In the genomic region with DNA sequence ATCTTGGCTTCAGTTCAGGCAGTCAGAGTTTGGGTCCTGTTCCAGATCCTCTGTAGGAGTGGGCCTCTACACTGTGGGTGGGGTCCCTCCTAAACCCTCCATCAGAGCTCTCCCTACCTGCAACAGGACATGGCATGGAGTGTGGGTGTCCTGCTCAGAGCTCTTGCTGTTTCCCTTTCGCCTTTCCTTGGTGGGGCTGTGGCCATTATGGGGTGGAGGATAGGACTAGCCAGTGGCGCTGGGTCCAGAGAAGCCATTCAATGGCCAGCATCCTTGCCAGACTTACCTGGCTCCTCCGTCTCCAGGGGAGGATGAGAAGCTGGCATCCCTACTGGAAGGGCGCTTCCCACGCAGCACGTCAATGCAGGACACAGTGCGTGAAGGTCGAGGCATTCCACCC, we compare ENCODE assay signal across 8 mouse cellular contexts. TPM values are rescaled to one million over a fixed set of nuclear protein-coding genes. Genes with fewer than 3 reads are reported as not detected.
DNase-seq lines count a peak whose midpoint lies in the region; ATAC-seq and TF ChIP-seq lines count a peak whose summit lies in the region.
"Had no signal": no experiment of that assay in that cellular context is flagged by ENCODE, and none has a peak within 500 bp of the region (broad histone marks: within the 10 kb centered on the region; RNA-seq: fewer than 3 reads in every experiment).

No protein-coding gene starts in this region.

- H3K27me3 ChIP-seq in kidney, postnatal 0 days (ENCODE audit: insufficient read depth, low read length): peaks cover 4% of the 10 kb centered on the region; the same call in 1 of the 2 replicates
- H3K27me3 ChIP-seq in forebrain, embryonic 10.5 days (ENCODE audit: poor library complexity, severe bottlenecking): peaks cover 47% of the 10 kb centered on the region
- peaks cover 25% of the 10 kb centered on the region for H3K27me3 ChIP-seq in hindbrain, embryonic 12.5 days
- H3K27me3 ChIP-seq in midbrain, embryonic 15.5 days (replicated peaks): no peaks in the 10 kb centered on the region

- no peak for ATAC-seq in kidney, postnatal 0 days (replicated peaks; ENCODE audit: low FRiP score, low read depth)
- ATAC-seq in hindbrain, embryonic 12.5 days (ENCODE audit: low FRiP score): no peak
- ATAC-seq in midbrain, embryonic 15.5 days (replicated peaks): no peak

- no peak overlapping the region; the same call in 1 of the 2 replicates for H3K4me3 ChIP-seq in kidney, postnatal 0 days (replicated peaks; ENCODE audit: low read depth, low read length)
- H3K4me3 ChIP-seq in forebrain, embryonic 10.5 days: peak overlapping the region; percentile 50
- peak overlapping the region; percentile 24 for H3K4me3 ChIP-seq in hindbrain, embryonic 12.5 days
- H3K4me3 ChIP-seq in midbrain, embryonic 15.5 days: no peak overlapping the region

- WGBS in kidney, postnatal 0 days: 60% methylated on average over 8 of the region's 8 CpGs
- 49% methylated on average over 8 of the region's 8 CpGs for WGBS in forebrain, embryonic 10.5 days
- WGBS in hindbrain, embryonic 12.5 days: 60% methylated on average over 8 of the region's 8 CpGs
- 43% methylated on average over 8 of the region's 8 CpGs for WGBS in midbrain, embryonic 15.5 days

- TF ChIP-seq CTCF in kidney, postnatal 0 days (IDR thresholded peaks at IDR 0.05; ENCODE audit: low read depth): no peak

- 0 out of 2 replicates have a peak, but pooled peaks cover 7% of the 10 kb centered on the region for H3K36me3 ChIP-seq in kidney, postnatal 0 days (ENCODE audit: insufficient read depth, low read length)
- H3K36me3 ChIP-seq in forebrain, embryonic 10.5 days (replicated peaks): peaks cover 32% of the 10 kb centered on the region
- H3K36me3 ChIP-seq in hindbrain, embryonic 12.5 days: peaks cover 29% of the 10 kb centered on the region
- peaks cover 11% of the 10 kb centered on the region; the same call in 1 of the 2 replicates for H3K36me3 ChIP-seq in midbrain, embryonic 15.5 days (replicated peaks)

- H3K4me2 ChIP-seq in kidney, postnatal 0 days (ENCODE audit: low read length): peak overlapping the region; percentile 59
- H3K4me2 ChIP-seq in hindbrain, embryonic 12.5 days (replicated peaks): peak overlapping the region; percentile 50
- peak overlapping the region; percentile 39; the same call in 1 of the 2 replicates for H3K4me2 ChIP-seq in midbrain, embryonic 15.5 days

- H3K4me1 ChIP-seq in kidney, postnatal 0 days (replicated peaks; ENCODE audit: insufficient read depth, low read length): no peaks in the 10 kb centered on the region; the same call in 1 of the 2 replicates
- peaks cover 22% of the 10 kb centered on the region for H3K4me1 ChIP-seq in forebrain, embryonic 10.5 days
- peaks cover 18% of the 10 kb centered on the region for H3K4me1 ChIP-seq in hindbrain, embryonic 12.5 days
- peaks cover 17% of the 10 kb centered on the region; the same call in 1 of the 2 replicates for H3K4me1 ChIP-seq in midbrain, embryonic 15.5 days

- no peak for DNase-seq in kidney, postnatal 0 days (ENCODE audit: low spot score)
- DNase-seq in kidney, adult 9 months: no peak
- no peak for DNase-seq in forebrain, embryonic 10.5 days (ENCODE audit: extremely low spot score, low spot score)
- no peak for DNase-seq in spleen, postnatal 4 days (ENCODE audit: low spot score in 2 of 2)
- no peak for DNase-seq in left cerebral cortex, postnatal 4 days
- DNase-seq: retina, postnatal 1 day had no signal

- H3K9me3 ChIP-seq in kidney, postnatal 0 days (replicated peaks; ENCODE audit: low read length): no peaks in the 10 kb centered on the region
- no peaks in the 10 kb centered on the region for H3K9me3 ChIP-seq in forebrain, embryonic 10.5 days
- H3K9me3 ChIP-seq in hindbrain, embryonic 12.5 days (replicated peaks): no peaks in the 10 kb centered on the region
- H3K9me3 ChIP-seq in midbrain, embryonic 15.5 days: no peaks in the 10 kb centered on the region

- H3K27ac ChIP-seq in kidney, postnatal 0 days: no peak overlapping the region
- H3K27ac ChIP-seq in forebrain, embryonic 10.5 days: no peak overlapping the region
- no peak overlapping the region for H3K27ac ChIP-seq in hindbrain, embryonic 12.5 days
- H3K27ac ChIP-seq in midbrain, embryonic 15.5 days: no peak overlapping the region

- H3K9ac ChIP-seq in kidney, postnatal 0 days (ENCODE audit: low read depth, low read length): no peak overlapping the region
- peak overlapping the region; percentile 47 for H3K9ac ChIP-seq in hindbrain, embryonic 12.5 days
- no peak overlapping the region for H3K9ac ChIP-seq in midbrain, embryonic 15.5 days

- intact Hi-C loops in left cerebral cortex, postnatal 4 days (cut with DNase I): no loop called here

RNA-seq across cellular contexts. Expression of gene Acr, which starts 20.8 kb away (rescaled TPM):
- not detected in 2 replicates for polyA plus RNA-seq in kidney, postnatal 0 days (2015; fragmentation: Nextera tagmentation; extraction: Ambion mirVana)
- 0.27 TPM in 1 of 2 replicates, not detected in the other for polyA plus RNA-seq in forebrain, embryonic 10.5 days (2016; fragmentation: Nextera tagmentation; extraction: Ambion mirVana)
- 1.2 and 1.3 TPM in 2 replicates for polyA plus RNA-seq in hindbrain, embryonic 12.5 days (2016; fragmentation: Nextera tagmentation; extraction: Ambion mirVana)
- polyA plus RNA-seq in midbrain, embryonic 15.5 days (2015; fragmentation: Nextera tagmentation; extraction: Ambion mirVana): 2.4 and 3.2 TPM in 2 replicates
- total RNA-seq in left cerebral cortex, postnatal 4 days (2021): 1 to 10 TPM; 5.8 to 5.9 TPM

RNA-seq across cellular contexts. Expression of gene Rabl2, which starts 44.4 kb away (rescaled TPM):
- 38.0 and 39.8 TPM in 2 replicates for polyA plus RNA-seq in kidney, postnatal 0 days (2015; fragmentation: Nextera tagmentation; extraction: Ambion mirVana)
- polyA plus RNA-seq in forebrain, embryonic 10.5 days (2016; fragmentation: Nextera tagmentation; extraction: Ambion mirVana): 73.0 and 78.6 TPM in 2 replicates
- polyA plus RNA-seq in hindbrain, embryonic 12.5 days (2016; fragmentation: Nextera tagmentation; extraction: Ambion mirVana): 61.3 and 71.5 TPM in 2 replicates
- 81.3 and 92.1 TPM in 2 replicates for polyA plus RNA-seq in midbrain, embryonic 15.5 days (2015; fragmentation: Nextera tagmentation; extraction: Ambion mirVana)
- 10 to 100 TPM; 51.7 to 54.5 TPM for total RNA-seq in left cerebral cortex, postnatal 4 days (2021)

RNA-seq across cellular contexts. Expression of gene Shank3, which starts 47.9 kb away (rescaled TPM):
- polyA plus RNA-seq in kidney, postnatal 0 days (2015; fragmentation: Nextera tagmentation; extraction: Ambion mirVana): 1.0 and 1.2 TPM in 2 replicates
- 2.2 and 3.0 TPM in 2 replicates for polyA plus RNA-seq in forebrain, embryonic 10.5 days (2016; fragmentation: Nextera tagmentation; extraction: Ambion mirVana)
- 7.5 and 8.1 TPM in 2 replicates for polyA plus RNA-seq in hindbrain, embryonic 12.5 days (2016; fragmentation: Nextera tagmentation; extraction: Ambion mirVana)
- 16.0 and 16.9 TPM in 2 replicates for polyA plus RNA-seq in midbrain, embryonic 15.5 days (2015; fragmentation: Nextera tagmentation; extraction: Ambion mirVana)
- 100 to 1,000 TPM; 136 to 141 TPM for total RNA-seq in left cerebral cortex, postnatal 4 days (2021)

Comparison
In these comparisons a context has a peak if more than half of its experiments do, and no peak if none do; other contexts are left out.
1. H3K4me3 ChIP-seq: peak in forebrain, embryonic 10.5 days (single experiment) and hindbrain, embryonic 12.5 days (single experiment); none in kidney, postnatal 0 days (single experiment) and midbrain, embryonic 15.5 days (single experiment).
2. Peak in every context shown above with its lines, with median percentiles within 50 percentile points of each other: H3K4me2 ChIP-seq.